Mouse (Mus musculus) embryonic facial prominence, embryonic 12.5 days (tissue): ENCODE results near the gene Ptger1. TPM values are rescaled to one million over a fixed set of nuclear protein-coding genes. Genes with fewer than 3 reads are reported as not detected.

ENCODE experiments used
- ATAC-seq: fragments of 200-750 bp; cut with Nextera tagmentation; 2 replicates; pipeline ENCODE4 v1.8.0; 2017; ENCODE audit not compliant: insufficient number of reproducible peaks, insufficient read depth, low FRiP score, low TSS enrichment
- H3K27ac ChIP-seq: fragments of 300-500 bp; sonication (generic); 2 replicates; pipeline ENCODE4 v1.5.1; 2016; ENCODE audit warnings: mild to moderate bottlenecking
- H3K27me3 ChIP-seq: fragments of 300-500 bp; sonication (generic); 2 replicates; pipeline ENCODE4 v1.6.1; 2016; ENCODE audit warnings: mild to moderate bottlenecking, moderate library complexity
- H3K36me3 ChIP-seq: fragments of 300-500 bp; sonication (generic); 2 replicates; pipeline ENCODE4 v1.6.1; 2016; ENCODE audit warnings: mild to moderate bottlenecking
- H3K4me1 ChIP-seq: fragments of 300-500 bp; sonication (generic); 2 replicates; pipeline ENCODE4 v1.6.1; 2016
- H3K4me2 ChIP-seq: fragments of 300-500 bp; sonication (generic); replicated peaks from 2 replicates; pipeline ENCODE4 v1.6.1; 2016; ENCODE audit warnings: mild to moderate bottlenecking, moderate library complexity
- H3K4me3 ChIP-seq: fragments of 300-500 bp; sonication (generic); 2 replicates; pipeline ENCODE4 v1.5.1; 2016; ENCODE audit warnings: mild to moderate bottlenecking
- H3K9ac ChIP-seq: fragments of 300-500 bp; sonication (generic); 2 replicates; pipeline ENCODE4 v1.6.1; 2016; ENCODE audit warnings: mild to moderate bottlenecking, moderate library complexity
- H3K9me3 ChIP-seq: fragments of 300-500 bp; sonication (generic); 2 replicates; pipeline ENCODE4 v1.6.1; 2016; ENCODE audit warnings: mild to moderate bottlenecking, moderate library complexity
- WGBS: fragments of 180-500 bp; shearing (Covaris S2); methylation state at CpG from one replicate; pipeline ENCODE4 v1.1.7; 2016; 5-methylcytosine and 5-hydroxymethylcytosine counted together
- polyA plus RNA-seq: library from polyadenylated mRNA; unstranded; fragments of >200 nt; fragmentation: Nextera tagmentation; extraction: Ambion mirVana; gene quantifications from 2 replicates; pipeline ENCODE4 v1.2.1, GENCODE M21; 2016

Gene Ptger1
- polyA plus RNA-seq, 1 experiment from 2014 or later = 1.1 TPM

DNA sequence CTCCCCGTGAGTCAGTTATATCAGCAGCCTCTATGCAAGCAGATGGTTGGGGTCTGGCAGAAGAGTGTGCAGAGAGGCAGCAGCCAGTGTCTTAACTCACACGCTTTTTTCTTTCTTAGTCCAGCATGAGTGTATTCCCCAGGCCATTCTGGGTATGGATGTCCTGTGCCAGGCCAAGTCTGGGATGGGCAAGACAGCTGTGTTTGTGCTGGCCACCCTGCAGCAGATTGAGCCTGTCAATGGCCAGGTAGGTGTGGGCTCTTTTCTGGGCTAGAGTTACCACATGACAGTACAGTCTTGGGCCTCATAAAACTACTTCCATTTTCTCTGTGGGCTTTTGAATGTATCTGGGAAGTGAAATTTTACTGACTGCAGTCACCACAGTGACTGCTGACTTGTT lies 53.2 kb downstream of the Ptger1 start:
- Histone ChIP-seq H3K9ac (no peak overlapping the region), H3K4me2 (no peak overlapping the region), H3K36me3 (peaks cover 55% of the 10 kb centered on the region), H3K9me3 (no peaks in the 10 kb centered on the region), H3K4me3 (no peak overlapping the region), H3K4me1 (peaks cover 15% of the 10 kb centered on the region), H3K27me3 (no peaks in the 10 kb centered on the region), H3K27ac (no peak overlapping the region)
- no peak for ATAC-seq
- 83% methylated on average over 2 of the region's 2 CpGs for WGBS

DNA sequence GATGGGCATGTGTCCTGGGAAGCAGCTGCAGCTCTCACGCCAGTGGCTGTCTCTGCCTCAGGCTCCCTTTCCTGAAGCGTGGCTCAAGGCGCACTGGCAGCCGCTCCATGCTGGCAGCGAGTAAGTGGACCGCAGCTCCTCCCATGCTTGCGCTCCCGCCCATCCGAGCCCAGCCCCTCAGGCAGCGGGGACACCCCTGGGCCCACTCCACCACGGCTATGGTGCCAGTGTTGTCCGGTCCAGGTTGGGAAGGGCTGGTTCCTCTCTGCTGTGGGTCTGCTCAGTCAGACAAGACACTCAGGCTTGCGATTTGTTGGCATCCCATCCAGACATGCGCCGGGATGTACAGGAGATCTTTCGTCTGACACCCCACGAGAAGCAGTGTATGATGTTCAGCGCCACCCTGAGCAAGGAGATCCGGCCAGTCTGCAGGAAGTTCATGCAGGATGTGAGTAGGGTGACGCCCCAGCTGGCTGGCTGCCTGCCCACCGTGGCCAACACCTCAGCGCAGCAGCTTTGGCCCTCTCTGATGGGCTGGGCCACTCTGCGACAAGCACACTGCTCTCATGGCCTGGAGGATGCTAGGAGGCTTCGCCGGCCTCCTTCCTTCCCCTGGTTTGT lies 55.0 kb downstream of the Ptger1 start:
- Histone ChIP-seq H3K4me2 (no peak overlapping the region), H3K9ac (no peak overlapping the region), H3K4me1 (peaks cover 9% of the 10 kb centered on the region), H3K27ac (no peak overlapping the region), H3K27me3 (no peaks in the 10 kb centered on the region), H3K9me3 (no peaks in the 10 kb centered on the region), H3K4me3 (no peak overlapping the region), H3K36me3 (peaks cover 70% of the 10 kb centered on the region)
- no peak for ATAC-seq
- WGBS = 92% methylated on average over 25 of the region's 25 CpGs

Other genes with a start within 250 kb of the Ptger1 start
- 120 and 124 TPM in 2 replicates for gene Scoc, start 208.3 kb upstream of the Ptger1 start, polyA plus RNA-seq
- not detected in 2 replicates for gene Olfr370, start 130.9 kb upstream of the Ptger1 start, polyA plus RNA-seq
- 312 and 333 TPM in 2 replicates for gene Ndufb7, start 100.0 kb upstream of the Ptger1 start, polyA plus RNA-seq
- 588 TPM in 2 replicates for gene Tecr, start 58.7 kb upstream of the Ptger1 start, polyA plus RNA-seq
- 69.0 and 75.4 TPM in 2 replicates for gene Dnajb1, start 58.5 kb upstream of the Ptger1 start, polyA plus RNA-seq
- gene Gipc1, start 14.0 kb upstream of the Ptger1 start, polyA plus RNA-seq = 207 and 212 TPM in 2 replicates
- gene Pkn1, start 32.5 kb downstream of the Ptger1 start, polyA plus RNA-seq = 35.1 and 36.1 TPM in 2 replicates
- 147 and 152 TPM in 2 replicates for gene Ddx39, start 48.5 kb downstream of the Ptger1 start, polyA plus RNA-seq
- 24.7 and 26.0 TPM in 2 replicates for gene Adgre5, start 74.6 kb downstream of the Ptger1 start, polyA plus RNA-seq
- 36.7 TPM in 2 replicates for gene Adgrl1, start 233.4 kb downstream of the Ptger1 start, polyA plus RNA-seq